Mouse (Mus musculus) ovary, postnatal 14 days (tissue): Measurements from ENCODE around the gene Scd2.
"Not testable (repeated sequence)": the region's sequence is repeated elsewhere in the genome, so short reads cannot be mapped to it uniquely, and the experiment has no call there.

Source experiments
- DNase-seq: peaks from one replicate; pipeline ENCODE4 v3.0.0; 2022; ENCODE audit warnings: low spot score

Scd2 gene

GRCm38 (mm10) chr19:44312007-44312360 is 18.5 kb downstream of the Scd2 start:
- DNase-seq, result no peak

GRCm38 (mm10) chr19:44313066-44313465 is 19.6 kb downstream of the Scd2 start:
- DNase-seq, result no peak

GRCm38 (mm10) chr19:44314327-44314759 is 20.9 kb downstream of the Scd2 start:
- peak; percentile 77 for DNase-seq

- peak; percentile 54 for DNase-seq
Observed at GRCm38 (mm10) chr19:44314871-44315414, 21.5 kb downstream of the Scd2 start.

DNA sequence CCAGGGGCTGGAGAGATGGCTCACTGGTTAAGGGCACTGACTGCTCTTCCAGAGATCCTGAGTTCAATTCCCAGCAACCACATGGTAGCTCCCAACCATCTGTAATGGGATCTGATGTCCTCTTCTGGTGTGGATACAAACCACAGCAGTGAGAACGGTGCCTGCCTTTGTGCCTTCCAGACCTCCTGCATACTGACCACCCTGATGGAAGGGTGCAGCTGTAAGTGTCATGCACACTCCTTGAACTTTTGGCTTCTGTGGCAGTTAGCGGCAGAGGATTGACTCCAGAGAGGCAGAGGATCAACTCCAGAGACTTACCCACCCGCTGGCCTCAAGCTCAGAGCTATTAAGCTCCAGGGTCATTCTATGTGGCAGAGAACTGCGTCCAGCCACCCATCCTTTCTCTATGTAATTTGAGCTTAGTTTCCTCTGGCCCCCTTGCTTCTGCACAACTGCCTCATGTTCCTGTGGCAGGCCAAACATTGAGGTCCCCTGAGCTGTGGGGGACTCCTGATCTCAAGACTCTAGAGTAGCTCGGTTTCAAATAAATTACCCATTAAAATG is 23.4 kb downstream of the Scd2 start:
- DNase-seq, result no peak

DNA sequence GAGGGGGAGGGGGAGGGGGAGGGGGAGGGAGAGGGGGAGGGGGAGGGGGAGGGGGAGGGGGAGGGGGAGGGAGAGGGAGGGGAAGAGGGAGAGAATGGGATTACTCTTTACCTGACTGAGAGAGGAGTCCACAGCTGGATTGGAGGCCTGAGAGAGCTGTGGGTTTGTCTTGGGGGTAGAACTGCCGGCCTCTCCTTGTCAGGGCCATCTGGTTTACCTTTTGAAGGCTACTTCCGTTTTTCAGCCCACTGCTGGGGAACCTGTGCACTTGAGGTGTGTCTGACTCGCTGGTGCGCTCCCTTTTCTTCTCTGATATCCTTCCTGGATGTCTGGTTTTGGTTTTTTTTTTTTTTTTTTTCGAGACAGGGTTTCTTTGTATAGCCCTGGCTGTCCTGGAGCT is 23.9 kb downstream of the Scd2 start:
- DNase-seq, result no peak

DNA sequence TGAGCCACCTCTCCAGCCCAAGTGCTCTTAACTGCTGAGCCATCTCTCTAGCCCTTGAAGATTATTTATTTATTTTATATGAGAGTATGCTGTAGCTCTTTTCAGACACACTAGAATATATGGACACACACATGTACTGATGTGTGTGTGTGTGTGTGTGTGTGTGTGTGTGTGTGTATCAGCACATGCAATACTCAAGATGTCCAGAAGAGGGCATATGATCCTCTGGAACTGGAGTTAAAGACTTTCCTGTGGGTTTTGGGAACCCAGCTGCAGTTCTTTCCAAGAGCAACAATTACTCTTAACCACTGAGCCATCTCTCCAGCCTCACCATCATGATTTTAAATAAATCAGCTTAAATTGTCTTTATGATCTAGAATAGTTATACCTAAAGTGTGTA is 25.1 kb downstream of the Scd2 start:
- no peak for DNase-seq

GRCm38 (mm10) chr19:44320316-44320715 is 26.8 kb downstream of the Scd2 start:
- no peak for DNase-seq

GRCm38 (mm10) chr19:44321201-44321600 is 27.7 kb downstream of the Scd2 start:
- DNase-seq, result no peak

GRCm38 (mm10) chr19:44321631-44322030 is 28.2 kb downstream of the Scd2 start:
- no peak for DNase-seq

DNA sequence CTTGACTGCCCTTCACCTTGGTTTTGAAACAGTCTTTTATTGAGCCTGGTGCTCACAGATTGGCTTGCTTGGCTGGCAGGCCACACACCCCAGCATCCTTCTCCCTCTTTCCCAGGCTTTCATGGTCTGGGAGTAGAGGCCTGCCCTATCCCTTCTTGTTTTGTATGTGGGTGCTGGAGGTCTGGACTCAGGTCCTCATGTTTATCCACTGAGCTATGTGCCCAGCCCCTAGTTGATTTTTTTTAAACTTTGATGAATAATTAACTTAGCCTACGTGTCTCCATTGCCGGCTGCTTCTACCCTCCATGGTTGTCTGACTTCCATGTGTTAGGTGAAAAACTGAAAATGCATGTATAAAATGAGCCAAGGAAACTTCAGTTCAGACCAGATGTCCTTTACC is 36.1 kb downstream of the Scd2 start:
- no peak for DNase-seq

DNA sequence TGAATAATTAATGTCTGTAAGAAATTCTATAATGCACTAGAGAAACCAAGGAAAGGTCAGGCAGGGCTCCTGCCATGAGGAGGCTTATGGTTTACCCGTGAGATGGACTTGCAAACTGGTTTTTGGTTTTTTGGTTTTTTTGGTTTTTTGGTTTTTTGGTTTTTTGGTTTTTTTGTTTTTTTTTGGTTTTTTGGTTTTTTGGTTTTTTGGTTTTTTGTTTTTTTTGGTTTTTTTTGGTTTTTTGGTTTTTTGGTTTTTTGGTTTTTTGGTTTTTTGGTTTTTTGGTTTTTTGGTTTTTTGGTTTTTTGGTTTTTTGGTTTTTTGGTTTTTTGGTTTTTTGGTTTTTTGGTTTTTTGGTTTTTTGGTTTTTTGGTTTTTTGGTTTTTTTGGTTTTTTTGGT is 37.7 kb downstream of the Scd2 start:
- not testable (repeated sequence) for DNase-seq

GRCm38 (mm10) chr19:44331911-44332310 is 38.4 kb downstream of the Scd2 start:
- no peak for DNase-seq

- DNase-seq, result no peak
Observed at GRCm38 (mm10) chr19:44332326-44332725, 38.9 kb downstream of the Scd2 start.

DNA sequence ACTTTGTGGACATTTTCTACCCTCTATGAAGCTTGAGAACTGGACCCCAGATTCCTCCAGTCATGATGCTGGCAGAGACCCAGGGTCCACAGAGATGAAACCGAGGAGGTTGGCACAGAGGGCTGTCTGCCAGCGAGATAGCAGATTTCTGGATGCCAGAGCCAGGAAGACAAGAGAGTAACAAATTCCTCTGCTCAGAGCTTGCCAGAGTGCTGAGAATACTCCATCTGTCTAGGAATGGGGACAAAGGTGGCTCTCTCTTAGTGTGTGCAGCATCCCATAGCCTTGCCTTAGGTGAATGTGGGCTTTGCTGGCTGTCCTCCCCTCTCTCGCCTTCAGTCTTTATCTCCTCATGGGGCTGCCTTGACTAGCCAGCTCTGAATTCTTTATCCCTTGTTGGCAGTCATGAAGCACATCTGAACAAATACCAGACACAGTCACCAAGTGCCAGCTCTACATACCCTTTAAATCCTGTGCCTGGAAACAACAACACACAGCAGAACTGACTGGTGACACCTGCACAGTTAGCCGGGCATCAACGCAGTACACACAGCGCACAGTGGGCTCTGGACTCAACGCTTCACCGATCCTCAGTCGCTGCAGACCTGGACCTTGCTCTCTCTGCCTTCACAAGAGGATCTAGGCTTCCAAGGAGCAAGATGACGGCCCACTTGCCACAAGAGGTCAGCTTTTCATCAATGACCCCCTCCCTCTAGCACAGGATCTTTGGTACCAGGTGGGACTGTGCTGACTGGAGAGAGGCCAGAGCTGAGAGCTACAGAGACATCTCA is 39.6 kb downstream of the Scd2 start, which contains the start of gene Scd4:
Gene Scd4 (plus strand): TSS at position 260 of the 791 bp plus-strand sequence.
- DNase-seq, result no peak

GRCm38 (mm10) chr19:44333991-44334390 is 40.5 kb downstream of the Scd2 start:
- DNase-seq, result no peak

- no peak for DNase-seq
Observed at GRCm38 (mm10) chr19:44335876-44336662, 42.6 kb downstream of the Scd2 start.

DNA sequence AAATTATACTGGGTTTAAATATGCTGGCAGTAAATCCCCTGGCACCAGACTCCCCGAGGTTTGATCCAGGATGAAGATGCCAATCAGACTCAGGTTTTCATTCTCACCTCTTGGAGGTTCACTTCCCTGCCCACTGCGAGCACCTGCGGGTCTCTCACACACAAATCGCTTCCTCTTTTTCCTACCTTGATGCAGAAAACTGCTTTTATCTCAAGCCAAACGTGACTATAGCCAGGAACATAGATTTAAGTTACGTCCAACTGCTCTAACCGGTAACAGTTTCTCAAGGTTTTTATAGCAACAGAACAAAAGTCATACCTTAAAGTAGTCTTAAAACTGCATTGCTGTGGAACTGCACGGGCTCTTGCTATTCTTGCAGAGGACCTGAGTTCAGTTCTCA is 56.2 kb downstream of the Scd2 start:
- DNase-seq, result no peak

- DNase-seq, result no peak
Observed at GRCm38 (mm10) chr19:44351756-44352155, 58.3 kb downstream of the Scd2 start.
